Mouse (Mus musculus): ENCODE data around the gene Ifi205. TPM values are rescaled to one million over a fixed set of nuclear protein-coding genes. Genes with fewer than 3 reads are reported as not detected.
"Not testable (repeated sequence)": the region's sequence is repeated elsewhere in the genome, so short reads cannot be mapped to it uniquely, and the experiment has no call there.

Ifi205 gene
- polyA plus RNA-seq, 1 experiment from 2014 or later, result 0.33 TPM

DNA sequence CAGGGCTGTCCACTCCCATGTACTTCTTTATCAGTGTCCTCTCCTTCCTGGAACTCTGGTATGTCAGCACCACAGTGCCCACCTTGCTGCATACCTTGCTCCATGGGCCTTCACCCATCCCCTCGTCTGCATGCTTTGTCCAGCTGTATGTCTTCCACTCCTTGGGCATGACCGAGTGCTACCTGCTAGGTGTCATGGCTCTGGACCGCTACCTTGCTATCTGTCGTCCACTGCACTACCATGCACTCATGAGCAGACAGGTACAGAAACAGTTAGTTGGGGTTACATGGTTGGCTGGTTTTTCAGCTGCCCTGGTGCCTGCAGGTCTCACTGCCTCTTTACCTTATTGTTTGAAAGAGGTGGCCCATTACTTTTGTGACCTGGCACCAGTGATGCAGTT lies 18.9 kb upstream of the Ifi205 start:
- no peak for ATAC-seq (ENCODE audit: low FRiP score, low TSS enrichment)
- no peaks in the 10 kb centered on the region for H3K27me3 ChIP-seq (ENCODE audit: control insufficient read depth, insufficient read depth, low read length)
- DNase-seq (ENCODE audit: low spot score), result no peak
- WGBS, result 93% methylated on average over 4 of the region's 4 CpGs
- H3K9ac ChIP-seq (ENCODE audit: low read length), result no peak overlapping the region
- no peak overlapping the region for H3K27ac ChIP-seq (replicated peaks)
- no peaks in the 10 kb centered on the region for H3K36me3 ChIP-seq (ENCODE audit: control insufficient read depth, insufficient read depth, low read length)
- TF ChIP-seq CTCF (IDR thresholded peaks at IDR 0.05; ENCODE audit: low read depth) (no peak), EP300 (optimal IDR thresholded peaks at IDR 0.05) (no peak)
- no peak overlapping the region for H3K4me3 ChIP-seq (ENCODE audit: low read depth, low read length)
- no peak overlapping the region for H3K4me2 ChIP-seq (replicated peaks; ENCODE audit: low read depth)
- no peaks in the 10 kb centered on the region for H3K4me1 ChIP-seq (replicated peaks; ENCODE audit: control insufficient read depth, insufficient read depth)
- no peaks in the 10 kb centered on the region for H3K9me3 ChIP-seq (ENCODE audit: control insufficient read depth, low read length)

DNA sequence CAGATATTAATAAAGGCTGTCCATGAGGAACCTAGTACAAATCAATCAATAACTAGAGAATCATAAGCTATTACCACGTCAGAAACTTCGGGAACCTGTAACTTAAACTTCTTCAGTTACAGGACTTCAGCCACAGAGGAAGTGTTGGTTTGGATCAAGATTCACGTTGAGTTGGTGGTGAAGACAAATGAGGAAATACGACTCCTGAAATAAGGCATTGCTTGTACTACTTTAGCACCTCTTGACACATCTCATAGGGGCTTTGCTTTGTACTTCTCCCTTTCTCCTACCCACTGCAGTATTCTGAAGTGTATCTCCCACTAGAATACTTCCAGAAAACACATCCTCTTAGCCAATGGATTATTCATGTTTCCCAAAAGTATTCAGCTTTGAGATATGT lies 17.7 kb upstream of the Ifi205 start:
- not testable (repeated sequence) for H3K36me3 ChIP-seq (ENCODE audit: control insufficient read depth, insufficient read depth, low read length); H3K4me3 ChIP-seq (ENCODE audit: low read depth, low read length); ATAC-seq (ENCODE audit: low FRiP score, low TSS enrichment); H3K9ac ChIP-seq (ENCODE audit: low read length); H3K9me3 ChIP-seq (ENCODE audit: control insufficient read depth, low read length); H3K4me2 ChIP-seq (replicated peaks; ENCODE audit: low read depth); DNase-seq (ENCODE audit: low spot score); H3K4me1 ChIP-seq (replicated peaks; ENCODE audit: control insufficient read depth, insufficient read depth); H3K27ac ChIP-seq (replicated peaks); H3K27me3 ChIP-seq (ENCODE audit: control insufficient read depth, insufficient read depth, low read length)
- WGBS, result 49% methylated on average over 4 of the region's 4 CpGs

DNA sequence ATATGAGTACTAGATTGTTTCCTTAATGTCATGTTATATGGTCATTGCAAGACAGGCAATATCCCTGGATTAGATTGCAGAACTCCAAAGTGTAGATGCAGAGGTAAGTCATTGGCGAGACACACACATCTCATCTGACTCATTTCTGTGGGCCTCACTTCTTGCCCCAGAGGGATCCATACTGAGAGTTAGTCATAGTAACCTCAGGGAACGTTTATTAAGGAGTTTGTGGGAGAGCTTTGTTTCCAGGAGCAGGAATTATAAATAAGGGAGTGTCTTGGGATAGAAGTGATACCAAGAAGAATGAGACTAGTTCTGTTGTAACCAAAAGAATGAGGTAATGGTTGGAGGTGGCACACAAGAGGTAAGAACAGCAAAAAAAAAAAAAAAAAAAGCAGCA lies 17.3 kb upstream of the Ifi205 start, which contains the start of gene Olfr432:
Gene Olfr432, plus strand, starts transcription at position 313 of the 400 bp plus-strand sequence.
- no peaks in the 10 kb centered on the region for H3K27me3 ChIP-seq (ENCODE audit: control insufficient read depth, insufficient read depth, low read length)
- H3K4me3 ChIP-seq (ENCODE audit: low read depth, low read length), result no peak within 1 kb of the TSS
- WGBS, result 53% methylated on average over 2 of the region's 2 CpGs
- no peak within 1 kb of the TSS for H3K27ac ChIP-seq (replicated peaks)
- H3K9ac ChIP-seq (ENCODE audit: low read length), result no peak within 1 kb of the TSS
- TF ChIP-seq CTCF (IDR thresholded peaks at IDR 0.05; ENCODE audit: low read depth), result no peak
- TF ChIP-seq EP300 (optimal IDR thresholded peaks at IDR 0.05), result no peak
- no peak within 1 kb of the TSS for H3K4me2 ChIP-seq (replicated peaks; ENCODE audit: low read depth)
- no peaks in the 10 kb centered on the region for H3K36me3 ChIP-seq (ENCODE audit: control insufficient read depth, insufficient read depth, low read length)
- no peaks in the 10 kb centered on the region for H3K9me3 ChIP-seq (ENCODE audit: control insufficient read depth, low read length)
- no peaks in the 10 kb centered on the region for H3K4me1 ChIP-seq (replicated peaks; ENCODE audit: control insufficient read depth, insufficient read depth)
- ATAC-seq (ENCODE audit: low FRiP score, low TSS enrichment) (no peak), DNase-seq (ENCODE audit: low spot score) (no peak)

DNA sequence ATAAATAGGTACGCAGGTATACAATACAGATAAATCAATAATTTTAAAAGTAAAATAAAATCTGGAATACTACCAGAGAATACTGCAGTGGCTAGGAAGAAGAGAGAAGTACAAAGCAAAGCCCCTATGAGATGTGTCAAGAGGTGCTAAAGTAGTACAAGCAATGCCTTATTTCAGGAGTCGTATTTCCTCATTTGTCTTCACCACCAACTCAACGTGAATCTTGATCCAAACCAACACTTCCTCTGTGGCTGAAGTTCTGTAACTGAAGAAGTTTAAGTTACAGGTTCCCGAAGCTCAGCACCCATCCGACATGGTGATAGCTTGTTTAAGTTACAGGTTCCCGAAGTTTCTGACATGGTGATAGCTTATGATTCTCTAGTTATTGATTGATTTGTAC lies 16.6 kb upstream of the Ifi205 start:
- not testable (repeated sequence) for H3K4me1 ChIP-seq (replicated peaks; ENCODE audit: control insufficient read depth, insufficient read depth); H3K27me3 ChIP-seq (ENCODE audit: control insufficient read depth, insufficient read depth, low read length); H3K4me2 ChIP-seq (replicated peaks; ENCODE audit: low read depth); ATAC-seq (ENCODE audit: low FRiP score, low TSS enrichment); H3K9me3 ChIP-seq (ENCODE audit: control insufficient read depth, low read length); H3K27ac ChIP-seq (replicated peaks); H3K4me3 ChIP-seq (ENCODE audit: low read depth, low read length); DNase-seq (ENCODE audit: low spot score); H3K9ac ChIP-seq (ENCODE audit: low read length); H3K36me3 ChIP-seq (ENCODE audit: control insufficient read depth, insufficient read depth, low read length)
- 63% methylated on average over 6 of the region's 6 CpGs for WGBS

DNA sequence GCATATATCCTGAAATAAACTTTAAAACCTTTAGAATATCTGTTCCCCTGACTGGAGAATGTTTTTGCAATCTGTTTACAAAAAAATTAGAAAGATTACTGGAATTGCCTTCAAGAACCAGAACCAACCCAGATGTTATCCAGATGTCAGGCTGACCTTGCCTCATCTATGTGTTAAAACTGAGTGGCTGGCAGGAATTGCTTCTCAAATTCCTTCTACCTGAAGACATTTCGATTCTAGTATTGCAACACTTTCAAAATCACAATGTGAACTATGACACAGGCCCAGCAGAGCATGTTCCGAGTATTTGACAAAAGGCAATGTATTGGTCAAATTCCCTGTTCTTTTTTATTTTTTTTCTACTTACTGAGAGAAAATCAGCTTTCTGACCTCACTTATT lies 12.8 kb upstream of the Ifi205 start:
- no peak for ATAC-seq (ENCODE audit: low FRiP score, low TSS enrichment)
- Histone ChIP-seq H3K27ac (replicated peaks) (no peak overlapping the region), H3K4me3 (ENCODE audit: low read depth, low read length) (no peak overlapping the region), H3K27me3 (ENCODE audit: control insufficient read depth, insufficient read depth, low read length) (no peaks in the 10 kb centered on the region), H3K9ac (ENCODE audit: low read length) (no peak overlapping the region), H3K9me3 (ENCODE audit: control insufficient read depth, low read length) (no peaks in the 10 kb centered on the region), H3K4me2 (replicated peaks; ENCODE audit: low read depth) (no peak overlapping the region), H3K36me3 (ENCODE audit: control insufficient read depth, insufficient read depth, low read length) (no peaks in the 10 kb centered on the region), H3K4me1 (replicated peaks; ENCODE audit: control insufficient read depth, insufficient read depth) (no peaks in the 10 kb centered on the region)
- 43% methylated on average over 2 of the region's 2 CpGs for WGBS
- no peak for DNase-seq (ENCODE audit: low spot score)
- TF ChIP-seq CTCF (IDR thresholded peaks at IDR 0.05; ENCODE audit: low read depth) (no peak), EP300 (optimal IDR thresholded peaks at IDR 0.05) (no peak)

DNA sequence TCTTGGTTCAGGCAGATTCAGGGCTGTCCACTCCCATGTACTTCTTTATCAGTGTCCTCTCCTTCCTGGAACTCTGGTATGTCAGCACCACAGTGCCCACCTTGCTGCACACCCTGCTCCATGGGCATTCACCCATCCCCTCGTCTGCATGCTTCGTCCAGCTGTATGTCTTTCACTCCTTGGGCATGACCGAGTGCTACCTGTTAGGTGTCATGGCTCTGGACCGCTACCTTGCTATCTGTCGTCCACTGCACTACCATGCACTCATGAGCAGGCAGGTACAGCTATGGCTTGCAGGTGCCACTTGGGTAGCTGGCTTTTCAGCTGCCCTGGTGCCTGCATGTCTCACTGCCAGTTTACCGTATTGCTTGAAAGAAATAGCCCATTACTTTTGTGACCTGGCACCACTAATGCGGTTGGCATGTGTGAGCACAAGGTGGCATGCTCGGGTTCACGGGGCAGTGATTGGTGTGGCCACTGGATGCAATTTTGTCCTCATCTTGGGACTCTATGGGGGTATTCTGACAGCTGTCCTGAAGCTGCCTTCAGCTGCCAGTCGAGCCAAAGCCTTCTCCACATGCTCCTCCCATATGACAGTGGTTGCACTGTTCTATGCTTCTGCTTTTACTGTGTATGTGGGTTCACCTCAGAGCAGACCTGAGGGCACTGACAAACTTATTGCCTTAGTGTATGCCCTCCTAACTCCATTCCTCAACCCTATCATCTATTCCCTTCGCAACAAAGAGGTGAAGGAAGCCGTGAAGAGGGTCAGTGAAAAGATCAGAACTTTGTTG lies 10.7 kb upstream of the Ifi205 start:
- WGBS, result 94% methylated on average over 12 of the region's 12 CpGs
- not testable (repeated sequence) for ATAC-seq (ENCODE audit: low FRiP score, low TSS enrichment)

More for the DNA sequence above, 10.7 kb upstream of the Ifi205 start:
- not testable (repeated sequence) for H3K27ac ChIP-seq (replicated peaks); H3K4me1 ChIP-seq (replicated peaks; ENCODE audit: control insufficient read depth, insufficient read depth); H3K27me3 ChIP-seq (ENCODE audit: control insufficient read depth, insufficient read depth, low read length); H3K4me2 ChIP-seq (replicated peaks; ENCODE audit: low read depth); DNase-seq (ENCODE audit: low spot score); H3K9ac ChIP-seq (ENCODE audit: low read length); H3K36me3 ChIP-seq (ENCODE audit: control insufficient read depth, insufficient read depth, low read length); H3K4me3 ChIP-seq (ENCODE audit: low read depth, low read length); H3K9me3 ChIP-seq (ENCODE audit: control insufficient read depth, low read length)

Data from stomach, postnatal 0 days (tissue).